Mouse (Mus musculus): Measurements from ENCODE around the gene Tssk1. TPM values are rescaled to one million over a fixed set of nuclear protein-coding genes. Genes with fewer than 3 reads are reported as not detected.

The Tssk1 gene
- polyA plus RNA-seq (2015; fragmentation: Nextera tagmentation; extraction: Ambion mirVana): 0.09 TPM in 1 of 2 replicates, not detected in the other

DNA sequence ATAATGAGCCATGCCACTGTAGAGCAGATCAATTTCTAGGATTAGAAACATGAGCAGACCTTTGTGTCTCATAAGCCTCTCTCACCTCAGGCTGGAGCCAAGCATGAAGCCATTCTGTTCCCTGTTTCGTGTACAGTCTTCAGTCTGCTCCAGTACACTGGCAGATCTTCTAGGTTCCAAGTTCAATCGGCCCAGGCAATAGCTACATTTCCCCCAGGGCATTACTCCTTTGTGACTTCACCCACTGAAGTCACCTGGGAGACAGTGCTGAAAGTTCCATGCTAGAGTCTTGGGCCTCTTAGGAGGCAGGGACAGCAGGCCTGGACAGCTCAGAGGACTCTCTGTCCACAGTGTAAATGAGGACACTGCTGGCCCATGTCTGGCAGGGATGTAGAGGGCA is at the start of gene Tssk1:
Tssk1 (plus strand) TSS at position 301 of the 400 bp plus-strand sequence.
- no peaks in the 10 kb centered on the region; the same call in 1 of the 2 replicates for H3K36me3 ChIP-seq (ENCODE audit: control insufficient read depth, insufficient read depth, low read length)
- H3K9ac ChIP-seq (ENCODE audit: low read depth, low read length): no peak within 1 kb of the TSS
- WGBS: 77% methylated on average over 2 of the region's 2 CpGs
- peaks cover 18% of the 10 kb centered on the region for H3K4me1 ChIP-seq (ENCODE audit: control insufficient read depth, insufficient read depth, low read length)
- H3K27me3 ChIP-seq (ENCODE audit: control insufficient read depth, insufficient read depth, low read depth, low read length): no peaks in the 10 kb centered on the region
- H3K27ac ChIP-seq (ENCODE audit: low read length): no peak within 1 kb of the TSS
- H3K9me3 ChIP-seq (replicated peaks; ENCODE audit: control insufficient read depth, low read length, poor library complexity, severe bottlenecking): no peaks in the 10 kb centered on the region
- no peak within 1 kb of the TSS for H3K4me2 ChIP-seq (ENCODE audit: low read length)
- no peak within 1 kb of the TSS for H3K4me3 ChIP-seq (ENCODE audit: low read depth, low read length)
- ATAC-seq: no peak

DNA sequence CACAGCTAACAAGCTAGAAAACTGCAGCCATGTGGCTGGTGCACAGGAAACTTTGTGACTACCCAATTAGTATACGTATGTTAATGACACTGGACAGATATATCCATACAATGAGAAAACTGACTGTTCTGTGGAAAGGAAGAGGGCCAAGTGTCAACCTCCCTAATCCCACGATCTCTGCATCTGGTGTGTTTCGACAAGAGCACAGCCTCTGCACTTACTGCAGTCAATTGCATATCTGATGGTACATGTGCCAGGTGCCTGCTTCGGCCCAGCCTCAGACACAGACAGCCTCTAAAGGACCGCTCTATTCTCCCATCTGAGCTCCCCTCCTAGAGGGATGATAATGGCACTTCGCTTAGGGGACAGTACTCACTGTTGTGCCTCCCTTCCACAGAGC is 45.6 kb upstream of the Tssk1 start:
- no peaks in the 10 kb centered on the region for H3K27me3 ChIP-seq (ENCODE audit: control insufficient read depth, insufficient read depth, low read depth, low read length)
- 0 out of 2 replicates have a peak overlapping the region, but pooled peaks have one; percentile 18 for H3K9ac ChIP-seq (ENCODE audit: low read depth, low read length)
- 91% methylated on average over 6 of the region's 6 CpGs for WGBS
- H3K36me3 ChIP-seq (ENCODE audit: control insufficient read depth, insufficient read depth, low read length): peaks cover 33% of the 10 kb centered on the region
- H3K9me3 ChIP-seq (replicated peaks; ENCODE audit: control insufficient read depth, low read length, poor library complexity, severe bottlenecking): no peaks in the 10 kb centered on the region
- H3K4me2 ChIP-seq (ENCODE audit: low read length): no peak overlapping the region
- H3K4me3 ChIP-seq (ENCODE audit: low read depth, low read length): no peak overlapping the region
- peak; percentile 22; the same call in 1 of the 2 replicates for ATAC-seq
- H3K27ac ChIP-seq (ENCODE audit: low read length): peak overlapping the region; percentile 59
- no peaks in the 10 kb centered on the region for H3K4me1 ChIP-seq (ENCODE audit: control insufficient read depth, insufficient read depth, low read length)

DNA sequence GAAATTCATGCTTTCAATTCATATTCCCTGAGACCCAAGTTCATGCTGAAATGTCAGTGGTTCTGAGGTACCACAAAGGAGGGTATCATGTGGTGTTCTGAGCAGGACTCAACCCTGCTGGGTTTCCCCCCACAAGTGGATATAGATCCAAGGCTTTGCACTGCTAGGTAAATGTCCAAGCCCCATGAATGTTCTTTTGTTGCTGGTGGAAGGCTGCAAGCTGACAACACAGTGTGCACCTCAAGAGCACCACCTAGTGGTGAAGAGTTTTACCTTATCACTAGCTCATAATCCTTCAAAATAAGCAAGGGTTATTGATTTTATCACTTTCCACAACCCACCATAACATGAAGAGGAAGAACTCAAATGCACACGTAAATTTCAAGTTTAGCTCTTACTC is 45.1 kb upstream of the Tssk1 start:
- Histone ChIP-seq H3K27me3 (ENCODE audit: control insufficient read depth, insufficient read depth, low read depth, low read length) (no peaks in the 10 kb centered on the region), H3K4me2 (ENCODE audit: low read length) (no peak overlapping the region), H3K27ac (ENCODE audit: low read length) (peak overlapping the region; percentile 59), H3K9me3 (replicated peaks; ENCODE audit: control insufficient read depth, low read length, poor library complexity, severe bottlenecking) (no peaks in the 10 kb centered on the region), H3K4me3 (ENCODE audit: low read depth, low read length) (no peak overlapping the region), H3K4me1 (ENCODE audit: control insufficient read depth, insufficient read depth, low read length) (no peaks in the 10 kb centered on the region), H3K9ac (ENCODE audit: low read depth, low read length) (0 out of 2 replicates have a peak overlapping the region, but pooled peaks have one; percentile 18), H3K36me3 (ENCODE audit: control insufficient read depth, insufficient read depth, low read length) (peaks cover 34% of the 10 kb centered on the region)
- WGBS: 23% methylated on average over 1 of the region's 1 CpGs
- ATAC-seq: peak; percentile 68

DNA sequence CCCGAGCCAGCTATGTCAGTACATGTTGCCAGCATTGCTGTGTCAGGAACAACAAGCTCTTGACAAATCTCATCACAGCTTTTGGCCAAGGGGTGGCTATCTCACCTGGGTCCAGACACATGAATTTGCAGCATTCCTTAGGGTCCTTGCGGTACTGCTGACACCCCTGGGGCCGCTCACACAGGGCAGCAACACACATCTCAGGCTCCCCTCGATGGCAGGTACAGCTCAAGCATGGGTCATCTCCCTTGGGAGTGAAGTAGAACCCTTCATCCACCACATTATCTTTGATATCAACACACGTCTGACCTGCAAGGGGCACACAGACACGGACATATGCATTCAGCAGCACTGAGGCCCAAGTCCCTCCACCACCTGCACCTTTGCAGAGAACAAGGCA is 44.5 kb upstream of the Tssk1 start:
- Histone ChIP-seq H3K4me2 (ENCODE audit: low read length) (no peak overlapping the region), H3K27ac (ENCODE audit: low read length) (no peak overlapping the region), H3K4me3 (ENCODE audit: low read depth, low read length) (no peak overlapping the region), H3K27me3 (ENCODE audit: control insufficient read depth, insufficient read depth, low read depth, low read length) (no peaks in the 10 kb centered on the region), H3K9me3 (replicated peaks; ENCODE audit: control insufficient read depth, low read length, poor library complexity, severe bottlenecking) (no peaks in the 10 kb centered on the region), H3K36me3 (ENCODE audit: control insufficient read depth, insufficient read depth, low read length) (peaks cover 36% of the 10 kb centered on the region), H3K4me1 (ENCODE audit: control insufficient read depth, insufficient read depth, low read length) (no peaks in the 10 kb centered on the region), H3K9ac (ENCODE audit: low read depth, low read length) (no peak overlapping the region)
- 0 out of 2 replicates have a peak, but pooled peaks have one; percentile 40 for ATAC-seq
- 89% methylated on average over 6 of the region's 6 CpGs for WGBS

DNA sequence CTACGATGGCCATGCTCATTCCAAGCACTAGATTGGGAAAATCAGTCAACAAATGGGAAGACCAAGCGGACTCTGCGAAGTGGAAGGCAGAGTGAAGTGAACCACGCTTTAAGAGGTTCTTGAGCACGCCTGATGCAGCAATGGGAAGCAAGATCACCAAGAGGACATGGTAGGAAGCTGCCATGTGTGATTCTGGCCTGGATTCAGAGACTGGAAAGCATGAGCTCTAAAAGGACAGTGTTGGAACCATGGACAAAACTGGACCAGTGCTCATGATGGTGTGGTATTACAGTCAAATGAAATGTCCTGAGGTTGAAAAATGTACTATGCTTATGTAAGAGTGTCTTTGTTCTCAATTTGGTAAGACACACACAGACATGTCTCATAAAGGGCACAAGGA is 42.7 kb upstream of the Tssk1 start:
- Histone ChIP-seq H3K27me3 (ENCODE audit: control insufficient read depth, insufficient read depth, low read depth, low read length) (no peaks in the 10 kb centered on the region), H3K9ac (ENCODE audit: low read depth, low read length) (no peak overlapping the region), H3K4me2 (ENCODE audit: low read length) (no peak overlapping the region), H3K4me3 (ENCODE audit: low read depth, low read length) (no peak overlapping the region), H3K27ac (ENCODE audit: low read length) (no peak overlapping the region), H3K36me3 (ENCODE audit: control insufficient read depth, insufficient read depth, low read length) (peaks cover 28% of the 10 kb centered on the region), H3K9me3 (replicated peaks; ENCODE audit: control insufficient read depth, low read length, poor library complexity, severe bottlenecking) (no peaks in the 10 kb centered on the region), H3K4me1 (ENCODE audit: control insufficient read depth, insufficient read depth, low read length) (no peaks in the 10 kb centered on the region)
- 96% methylated on average over 5 of the region's 5 CpGs for WGBS
- no peak for ATAC-seq

DNA sequence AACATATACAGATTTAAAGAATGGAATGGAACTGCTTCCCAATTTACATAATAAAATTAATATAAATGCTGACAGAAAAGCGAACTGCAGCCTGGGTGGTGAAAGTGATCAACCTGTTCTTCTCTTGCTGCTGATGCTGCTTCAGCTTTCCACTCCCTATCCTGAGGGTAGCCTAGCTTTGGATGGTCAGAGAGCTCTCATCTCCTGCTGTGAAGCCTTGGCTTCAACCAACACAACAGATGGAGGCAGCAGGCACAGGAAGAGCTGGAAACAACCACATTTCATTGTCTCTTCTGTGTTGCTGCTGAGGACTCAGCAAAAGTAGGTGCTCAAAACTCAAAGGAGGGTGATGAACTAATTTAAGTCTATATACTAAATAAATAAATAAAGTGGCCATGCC is 42.2 kb upstream of the Tssk1 start:
- Histone ChIP-seq H3K9ac (ENCODE audit: low read depth, low read length) (no peak overlapping the region), H3K4me3 (ENCODE audit: low read depth, low read length) (no peak overlapping the region), H3K4me2 (ENCODE audit: low read length) (no peak overlapping the region), H3K27me3 (ENCODE audit: control insufficient read depth, insufficient read depth, low read depth, low read length) (no peaks in the 10 kb centered on the region), H3K27ac (ENCODE audit: low read length) (no peak overlapping the region), H3K4me1 (ENCODE audit: control insufficient read depth, insufficient read depth, low read length) (no peaks in the 10 kb centered on the region), H3K36me3 (ENCODE audit: control insufficient read depth, insufficient read depth, low read length) (peaks cover 31% of the 10 kb centered on the region), H3K9me3 (replicated peaks; ENCODE audit: control insufficient read depth, low read length, poor library complexity, severe bottlenecking) (no peaks in the 10 kb centered on the region)
- ATAC-seq: no peak
- 98% methylated on average over 1 of the region's 1 CpGs for WGBS

- Histone ChIP-seq H3K27ac (ENCODE audit: low read length) (no peak overlapping the region), H3K4me2 (ENCODE audit: low read length) (no peak overlapping the region), H3K36me3 (ENCODE audit: control insufficient read depth, insufficient read depth, low read length) (peaks cover 33% of the 10 kb centered on the region), H3K4me3 (ENCODE audit: low read depth, low read length) (no peak overlapping the region), H3K9ac (ENCODE audit: low read depth, low read length) (no peak overlapping the region), H3K9me3 (replicated peaks; ENCODE audit: control insufficient read depth, low read length, poor library complexity, severe bottlenecking) (no peaks in the 10 kb centered on the region), H3K4me1 (ENCODE audit: control insufficient read depth, insufficient read depth, low read length) (no peaks in the 10 kb centered on the region), H3K27me3 (ENCODE audit: control insufficient read depth, insufficient read depth, low read depth, low read length) (no peaks in the 10 kb centered on the region)
- no peak for ATAC-seq
- WGBS: 88% methylated on average over 2 of the region's 2 CpGs
Measured at GRCm38 (mm10) chr16:17853263-17853662, 40.8 kb upstream of the Tssk1 start.

DNA sequence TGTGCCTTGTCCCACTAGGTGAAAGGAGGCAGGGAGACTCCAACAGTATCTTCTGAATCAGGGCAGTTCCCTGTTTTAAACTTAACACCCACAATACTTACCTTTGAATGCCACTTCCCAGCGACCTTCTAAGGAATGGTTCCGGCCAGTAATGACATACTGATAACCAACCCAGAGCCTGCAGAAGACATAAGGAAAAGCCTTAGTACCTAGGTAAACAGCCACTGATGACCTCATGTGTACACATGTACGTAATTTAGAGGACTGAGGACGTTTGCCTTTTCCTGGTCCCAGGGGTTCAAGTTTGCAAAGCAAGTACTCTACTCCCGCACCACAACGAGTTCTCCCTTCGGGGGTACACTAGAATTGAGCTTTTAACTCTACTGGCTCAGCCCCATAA is 36.9 kb upstream of the Tssk1 start:
- no peaks in the 10 kb centered on the region for H3K9me3 ChIP-seq (replicated peaks; ENCODE audit: control insufficient read depth, low read length, poor library complexity, severe bottlenecking)
- H3K4me2 ChIP-seq (ENCODE audit: low read length): no peak overlapping the region
- no peak overlapping the region for H3K27ac ChIP-seq (ENCODE audit: low read length)
- 0 out of 2 replicates have a peak, but pooled peaks cover 3% of the 10 kb centered on the region for H3K4me1 ChIP-seq (ENCODE audit: control insufficient read depth, insufficient read depth, low read length)
- H3K4me3 ChIP-seq (ENCODE audit: low read depth, low read length): no peak overlapping the region
- ATAC-seq: no peak
- peaks cover 31% of the 10 kb centered on the region for H3K36me3 ChIP-seq (ENCODE audit: control insufficient read depth, insufficient read depth, low read length)
- no peaks in the 10 kb centered on the region for H3K27me3 ChIP-seq (ENCODE audit: control insufficient read depth, insufficient read depth, low read depth, low read length)
- H3K9ac ChIP-seq (ENCODE audit: low read depth, low read length): no peak overlapping the region
- WGBS: 91% methylated on average over 7 of the region's 7 CpGs

- H3K4me3 ChIP-seq (ENCODE audit: low read depth, low read length): no peak overlapping the region
- H3K4me1 ChIP-seq (ENCODE audit: control insufficient read depth, insufficient read depth, low read length): 0 out of 2 replicates have a peak, but pooled peaks cover 6% of the 10 kb centered on the region
- H3K9ac ChIP-seq (ENCODE audit: low read depth, low read length): no peak overlapping the region
- H3K27me3 ChIP-seq (ENCODE audit: control insufficient read depth, insufficient read depth, low read depth, low read length): no peaks in the 10 kb centered on the region
- H3K36me3 ChIP-seq (ENCODE audit: control insufficient read depth, insufficient read depth, low read length): peaks cover 25% of the 10 kb centered on the region
- H3K27ac ChIP-seq (ENCODE audit: low read length): no peak overlapping the region
- no peaks in the 10 kb centered on the region for H3K9me3 ChIP-seq (replicated peaks; ENCODE audit: control insufficient read depth, low read length, poor library complexity, severe bottlenecking)
- ATAC-seq: no peak
- H3K4me2 ChIP-seq (ENCODE audit: low read length): no peak overlapping the region
Measured at GRCm38 (mm10) chr16:17858592-17858991, 35.4 kb upstream of the Tssk1 start.
